Mouse (Mus musculus) small intestine, adult 2 months (tissue): ENCODE results near the gene Arid3b.

Experiments
- CTCF ChIP-seq: fragments of 200-500 bp; IDR thresholded peaks from 2 replicates; pipeline ENCODE4 v1.5.1; 2012; ENCODE audit warnings: low read depth, mild to moderate bottlenecking, control low read depth, inconsistent platforms, low read length, moderate library complexity, mixed read lengths; ENCODE audit not compliant: insufficient replicate concordance, insufficient read length; ENCODE audit errors: extremely low read depth
- POLR2A ChIP-seq: fragments of 200-500 bp; IDR thresholded peaks from 2 replicates; pipeline ENCODE4 v1.6.1; 2012; ENCODE audit warnings: low read depth, mild to moderate bottlenecking, control low read depth, inconsistent platforms, low read length, moderate library complexity

GRCm38 (mm10) chr9:57789733-57790132 lies 46.9 kb downstream of the Arid3b start:
- TF ChIP-seq CTCF (no peak), POLR2A (no peak)
